Mouse (Mus musculus): ENCODE data around the gene Abi3bp. TPM values are rescaled to one million over a fixed set of nuclear protein-coding genes. Genes with fewer than 3 reads are reported as not detected.

Gene Abi3bp
- total and polyA plus RNA-seq, 2 experiments, result 1.3 to 2.1 TPM

DNA sequence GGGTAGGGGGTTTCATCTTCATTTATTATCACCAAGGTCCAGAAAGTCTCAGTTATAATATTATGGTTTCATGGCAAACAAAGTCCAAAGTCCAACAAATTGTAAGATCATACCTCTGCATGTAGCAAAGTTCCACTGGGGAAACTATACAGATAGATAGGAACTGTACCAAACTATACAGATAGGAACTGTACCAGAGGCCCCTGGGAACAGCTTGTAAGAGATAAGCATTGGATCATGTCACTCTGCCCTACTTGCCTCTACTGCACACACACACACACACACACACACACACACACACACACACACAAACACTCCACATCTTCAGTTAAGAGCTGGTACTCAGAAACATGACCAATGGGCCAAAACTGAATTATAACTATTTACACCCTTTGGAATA is 241.4 kb downstream of the Abi3bp start:
- Histone ChIP-seq H3K27me3 (ENCODE audit: control insufficient read depth, insufficient read depth, low read length) (no peaks in the 10 kb centered on the region), H3K27ac (replicated peaks; ENCODE audit: insufficient read depth, low read depth, low read length) (no peak overlapping the region), H3K79me2 (ENCODE audit: control insufficient read depth, insufficient read depth, low read length) (peaks cover 15% of the 10 kb centered on the region; the same call in 1 of the 2 replicates), H3K9ac (ENCODE audit: low read depth, low read length) (no peak overlapping the region), H3K36me3 (ENCODE audit: control insufficient read depth, insufficient read depth, low read length) (no peaks in the 10 kb centered on the region), H3K4me1 (ENCODE audit: control insufficient read depth, insufficient read depth, low read length) (peaks cover 11% of the 10 kb centered on the region; the same call in 1 of the 2 replicates), H3K4me3 (ENCODE audit: insufficient read depth, low read depth, low read length) (no peak overlapping the region)
- DNase-seq (ENCODE audit: extremely low read depth, low read depth, low spot score), result no peak
- no peak for TF ChIP-seq POLR2A (IDR thresholded peaks at IDR 0.05; ENCODE audit: extremely low read depth, insufficient read depth, low read length)

- no peak for TF ChIP-seq POLR2A (IDR thresholded peaks at IDR 0.05; ENCODE audit: extremely low read depth, insufficient read depth, low read length)
- no peak for TF ChIP-seq CTCF (IDR thresholded peaks at IDR 0.05; ENCODE audit: low read depth, low read length)
- Histone ChIP-seq H3K4me1 (ENCODE audit: control insufficient read depth, insufficient read depth, low read length) (peaks cover 2% of the 10 kb centered on the region; the same call in 1 of the 2 replicates), H3K27ac (replicated peaks; ENCODE audit: insufficient read depth, low read depth, low read length) (0 out of 2 replicates have a peak overlapping the region, but pooled peaks have one; percentile 16), H3K36me3 (ENCODE audit: control insufficient read depth, insufficient read depth, low read length) (no peaks in the 10 kb centered on the region), H3K4me3 (ENCODE audit: insufficient read depth, low read depth, low read length) (no peak overlapping the region), H3K9ac (ENCODE audit: low read depth, low read length) (no peak overlapping the region), H3K27me3 (ENCODE audit: control insufficient read depth, insufficient read depth, low read length) (no peaks in the 10 kb centered on the region), H3K79me2 (ENCODE audit: control insufficient read depth, insufficient read depth, low read length) (no peaks in the 10 kb centered on the region)
- whole genome bisulfite sequencing, result 11% methylated on average over 4 of the region's 4 CpGs
- DNase-seq (ENCODE audit: extremely low read depth, low read depth, low spot score), result peak; percentile 87
Measured at GRCm38 (mm10) chr16:56722357-56722756, 244.7 kb downstream of the Abi3bp start.

- Histone ChIP-seq H3K27ac (replicated peaks; ENCODE audit: insufficient read depth, low read depth, low read length) (no peak overlapping the region), H3K4me1 (ENCODE audit: control insufficient read depth, insufficient read depth, low read length) (peaks cover 2% of the 10 kb centered on the region; the same call in 1 of the 2 replicates), H3K36me3 (ENCODE audit: control insufficient read depth, insufficient read depth, low read length) (no peaks in the 10 kb centered on the region), H3K79me2 (ENCODE audit: control insufficient read depth, insufficient read depth, low read length) (no peaks in the 10 kb centered on the region), H3K27me3 (ENCODE audit: control insufficient read depth, insufficient read depth, low read length) (no peaks in the 10 kb centered on the region), H3K4me3 (ENCODE audit: insufficient read depth, low read depth, low read length) (no peak overlapping the region), H3K9ac (ENCODE audit: low read depth, low read length) (no peak overlapping the region)
- WGBS, result 88% methylated on average over 10 of the region's 10 CpGs
- no peak for TF ChIP-seq CTCF (IDR thresholded peaks at IDR 0.05; ENCODE audit: low read depth, low read length)
- no peak for TF ChIP-seq POLR2A (IDR thresholded peaks at IDR 0.05; ENCODE audit: extremely low read depth, insufficient read depth, low read length)
- no peak for DNase-seq (ENCODE audit: extremely low read depth, low read depth, low spot score)
Measured at GRCm38 (mm10) chr16:56724927-56725326, 247.2 kb downstream of the Abi3bp start.

DNA sequence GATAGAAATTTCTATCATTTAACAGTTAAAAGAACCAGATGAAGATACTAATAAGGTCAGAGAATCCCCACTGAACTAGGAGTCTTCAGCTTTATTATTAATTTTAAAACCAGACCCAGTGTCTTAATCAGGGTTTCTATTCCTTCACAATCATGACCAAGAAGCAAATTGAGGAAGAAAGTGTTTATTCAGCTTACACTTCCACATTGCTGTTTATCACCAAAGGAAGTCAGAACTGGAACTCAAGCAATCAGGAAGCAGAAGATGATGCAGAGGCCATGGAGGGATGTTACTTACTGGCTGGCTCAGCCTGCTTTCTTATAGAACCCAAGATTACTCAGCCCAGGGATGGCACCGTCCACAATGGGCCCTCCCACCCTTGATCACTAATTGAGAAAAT is 251.4 kb downstream of the Abi3bp start:
- no peak for TF ChIP-seq POLR2A (IDR thresholded peaks at IDR 0.05; ENCODE audit: extremely low read depth, insufficient read depth, low read length)
- no peak for TF ChIP-seq CTCF (IDR thresholded peaks at IDR 0.05; ENCODE audit: low read depth, low read length)
- WGBS, result 61% methylated on average over 1 of the region's 1 CpGs
- Histone ChIP-seq H3K36me3 (ENCODE audit: control insufficient read depth, insufficient read depth, low read length) (no peaks in the 10 kb centered on the region), H3K4me1 (ENCODE audit: control insufficient read depth, insufficient read depth, low read length) (no peaks in the 10 kb centered on the region), H3K79me2 (ENCODE audit: control insufficient read depth, insufficient read depth, low read length) (no peaks in the 10 kb centered on the region), H3K9ac (ENCODE audit: low read depth, low read length) (no peak overlapping the region), H3K4me3 (ENCODE audit: insufficient read depth, low read depth, low read length) (no peak overlapping the region), H3K27ac (replicated peaks; ENCODE audit: insufficient read depth, low read depth, low read length) (no peak overlapping the region), H3K27me3 (ENCODE audit: control insufficient read depth, insufficient read depth, low read length) (no peaks in the 10 kb centered on the region)
- no peak for DNase-seq (ENCODE audit: extremely low read depth, low read depth, low spot score)

Other genes starting within 250 kb of the Abi3bp start
- 22.1 and 24.1 TPM in 2 replicates for gene Tfg, start 239.6 kb downstream of the Abi3bp start, total RNA-seq (2014; rRNA removed)
- gene Tfg, start 239.6 kb downstream of the Abi3bp start, polyA plus RNA-seq (2012; rRNA removed), result 68.6 and 78.2 TPM in 2 replicates